Mouse (Mus musculus) CH12F3 (cell line): Measurements from ENCODE around the gene Myo6.
"Not testable (repeated sequence)": the region's sequence is repeated elsewhere in the genome, so short reads cannot be mapped to it uniquely, and the experiment has no call there.

Experiments
- in situ Hi-C: fragments of 300-500 bp; cut with MboI; formaldehyde crosslinking; loops from 2 replicates; pipeline ENCODE4 v1.14.3; 2020; ENCODE audit warnings: low sequenced_read_pairs

The Myo6 gene

GRCm38 (mm10) chr9:80284539-80285174 is 119.8 kb downstream of the Myo6 start:
- in situ Hi-C loops, result no loop called here

GRCm38 (mm10) chr9:80286845-80287244 is 122.0 kb downstream of the Myo6 start:
- in situ Hi-C loops, result no loop called here

GRCm38 (mm10) chr9:80293056-80293584 is 128.3 kb downstream of the Myo6 start:
- in situ Hi-C loops, result no loop called here

DNA sequence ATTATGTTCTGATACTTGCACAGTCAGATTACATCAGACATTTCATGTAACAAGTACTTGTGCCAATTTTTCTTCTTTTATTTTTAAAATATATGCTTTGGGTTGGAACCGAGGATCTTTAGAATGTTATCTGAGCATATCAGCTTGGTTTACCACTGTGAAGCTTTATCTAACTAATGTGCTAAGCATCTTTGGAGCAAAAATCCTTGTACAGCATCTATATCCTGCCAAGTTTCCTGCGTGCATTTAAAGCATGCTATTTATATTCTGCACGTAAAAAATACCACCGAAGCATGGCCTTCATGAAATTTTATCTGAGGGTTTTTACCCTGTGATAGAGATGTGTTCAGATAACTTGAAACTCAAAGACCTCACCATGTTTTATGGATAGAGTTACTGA is 131.3 kb downstream of the Myo6 start:
- in situ Hi-C loops, result no loop called here

- in situ Hi-C loops, result no loop called here
Observed at GRCm38 (mm10) chr9:80299031-80299430, 134.2 kb downstream of the Myo6 start.

GRCm38 (mm10) chr9:80303518-80303917 is 138.7 kb downstream of the Myo6 start:
- in situ Hi-C loops, result no loop called here

DNA sequence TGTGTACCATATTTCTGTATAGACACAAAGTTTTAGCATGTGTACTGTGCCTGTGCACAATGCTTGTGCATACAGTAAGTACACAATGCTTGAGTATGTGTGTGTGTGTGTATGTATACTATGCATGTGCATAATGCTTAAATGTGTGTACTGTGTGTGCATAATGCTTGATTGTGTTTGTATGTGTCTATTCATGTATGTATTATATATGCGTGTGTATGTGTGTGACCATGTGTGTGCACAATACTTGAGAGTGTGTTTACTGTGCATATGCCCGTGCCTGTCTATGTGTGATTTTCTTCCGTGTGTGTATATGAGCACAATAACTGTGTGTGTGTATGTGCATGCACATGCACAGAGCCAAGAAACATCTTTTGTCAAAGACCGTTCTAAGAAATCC is 141.6 kb downstream of the Myo6 start:
- in situ Hi-C loops, result no loop called here

DNA sequence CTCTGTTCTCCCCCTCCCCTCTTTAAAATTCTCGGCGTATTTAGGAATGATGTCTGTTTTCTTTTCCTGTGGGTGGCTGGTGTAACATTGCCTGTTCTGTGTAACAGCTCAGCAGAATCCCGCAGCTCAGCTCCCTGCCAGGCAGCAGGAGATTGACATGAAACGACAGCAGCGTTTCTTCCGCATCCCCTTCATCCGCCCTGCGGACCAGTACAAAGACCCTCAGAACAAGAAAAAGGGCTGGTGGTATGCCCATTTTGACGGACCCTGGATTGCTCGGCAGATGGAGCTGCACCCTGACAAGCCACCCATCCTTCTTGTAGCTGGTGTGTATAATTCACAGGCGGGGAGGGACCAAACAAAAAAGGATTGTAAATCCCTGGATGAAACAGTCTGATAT is 142.0 kb downstream of the Myo6 start:
- in situ Hi-C loops, result no loop called here

GRCm38 (mm10) chr9:80307629-80308028 is 142.8 kb downstream of the Myo6 start:
- in situ Hi-C loops, result no loop called here

DNA sequence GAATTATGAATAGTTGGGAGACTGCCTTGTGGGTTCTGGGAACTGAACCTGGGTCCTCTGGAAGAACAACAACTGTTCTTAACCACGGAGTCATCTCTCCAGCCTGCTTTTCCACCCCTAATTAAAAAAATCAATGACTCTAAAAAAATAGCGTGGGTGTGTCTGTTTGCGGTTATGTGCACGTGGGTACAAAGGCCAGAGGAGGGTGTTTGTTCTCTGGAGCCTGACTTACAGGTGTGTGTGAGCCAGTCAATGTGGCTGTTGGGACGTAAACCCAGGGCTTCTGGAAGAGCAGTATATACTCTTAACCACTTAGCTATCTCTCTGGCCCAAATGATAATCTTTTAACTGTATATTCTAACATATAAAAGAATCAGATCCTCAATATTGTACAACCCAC is 148.8 kb downstream of the Myo6 start:
- in situ Hi-C loops, result no loop called here

DNA sequence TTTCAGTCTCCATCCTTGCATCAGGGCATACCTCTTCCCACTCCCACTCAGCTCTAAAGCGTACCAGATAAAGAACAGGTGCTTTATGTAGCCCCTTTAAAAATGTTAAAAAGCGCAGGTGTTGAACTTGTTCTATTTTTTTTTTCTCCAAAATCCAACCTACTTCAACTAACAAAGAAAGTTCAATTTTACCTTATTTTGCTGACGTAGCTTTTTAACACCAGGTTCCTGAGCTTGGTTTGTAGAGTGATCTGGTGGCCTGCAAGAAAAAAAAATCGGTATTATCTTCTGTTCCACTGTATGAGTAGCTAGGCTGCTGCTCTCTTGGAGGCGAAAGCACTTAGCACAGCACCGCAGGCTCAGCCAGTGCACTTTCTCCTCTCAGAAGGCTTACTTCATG is 151.1 kb downstream of the Myo6 start:
- in situ Hi-C loops, result no loop called here

DNA sequence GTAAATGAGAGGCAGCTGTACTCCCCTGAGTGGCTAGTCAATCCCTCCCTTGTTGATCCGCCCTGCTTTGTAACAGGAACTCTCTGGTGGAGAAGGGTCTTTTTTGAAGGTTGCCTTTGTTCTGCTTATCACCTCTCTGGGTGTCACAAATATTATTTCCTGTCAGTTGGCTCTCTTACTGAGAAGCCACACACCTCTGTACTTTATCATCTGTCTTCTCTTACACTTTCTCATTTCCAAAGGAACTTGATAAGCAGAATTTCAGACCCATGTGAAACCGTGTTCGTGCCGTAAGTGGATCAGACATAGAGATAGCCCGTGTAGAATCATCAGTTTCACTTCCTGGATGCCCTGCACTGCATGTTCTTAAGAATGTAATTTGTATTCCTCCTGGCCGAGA is 153.2 kb downstream of the Myo6 start:
- in situ Hi-C loops, result no loop called here

DNA sequence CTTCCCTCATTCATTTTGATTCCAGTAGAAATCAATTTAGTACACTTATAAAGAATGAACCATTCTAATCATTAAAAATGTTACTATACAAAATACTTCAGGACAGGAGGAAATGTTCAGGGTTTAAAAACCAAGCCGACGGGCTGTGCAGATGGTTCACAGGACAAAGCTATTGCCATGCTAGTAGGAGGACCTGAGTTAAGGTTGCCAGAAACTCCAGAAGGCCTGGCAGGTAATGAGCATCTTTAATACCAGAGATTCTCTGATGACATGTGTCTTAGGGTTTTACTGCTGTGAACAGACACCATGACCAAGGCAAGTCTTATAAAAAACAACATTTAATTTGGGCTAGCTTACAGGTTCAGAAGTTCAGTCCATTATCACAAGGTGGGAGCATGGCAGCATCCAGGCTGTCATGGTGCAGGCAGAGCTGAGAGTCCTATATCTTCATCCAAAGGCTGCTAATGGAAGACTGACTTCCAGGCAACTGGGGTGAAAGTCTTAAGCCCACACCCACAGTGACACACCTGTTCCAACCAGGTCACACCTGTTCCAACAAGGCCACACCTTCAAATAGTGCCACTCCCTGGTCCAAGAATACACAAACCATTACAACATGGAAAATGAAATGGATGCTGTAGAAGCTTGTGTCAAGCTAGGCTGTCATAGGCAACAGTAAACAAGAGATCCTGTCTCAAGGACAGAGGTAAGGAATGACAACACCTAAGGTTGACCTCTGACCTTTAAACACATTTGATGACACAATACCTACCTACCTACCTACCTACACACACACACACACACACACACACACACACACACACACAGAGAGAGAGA is 156.4 kb downstream of the Myo6 start:
- in situ Hi-C loops, result not testable (repeated sequence)

DNA sequence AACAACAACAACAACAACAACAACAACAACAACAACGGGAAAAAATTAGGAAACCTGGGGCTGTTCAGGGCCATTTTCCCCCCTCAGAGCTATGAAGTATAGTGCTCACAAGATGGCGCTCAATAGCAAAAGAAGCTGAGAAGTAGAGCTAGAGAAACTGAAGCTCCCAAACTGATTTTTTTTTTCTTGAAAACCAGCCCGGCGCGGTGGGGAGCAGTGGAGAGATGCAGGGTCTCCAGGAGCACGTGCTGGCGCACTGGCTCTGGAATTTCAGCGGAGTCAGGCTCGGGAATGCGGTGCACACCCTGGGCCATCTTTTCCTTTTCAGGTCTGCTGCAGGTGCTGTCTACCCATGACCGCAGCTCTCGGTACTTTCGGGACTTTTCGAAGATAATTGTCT is 167.3 kb downstream of the Myo6 start:
- in situ Hi-C loops, result no loop called here

DNA sequence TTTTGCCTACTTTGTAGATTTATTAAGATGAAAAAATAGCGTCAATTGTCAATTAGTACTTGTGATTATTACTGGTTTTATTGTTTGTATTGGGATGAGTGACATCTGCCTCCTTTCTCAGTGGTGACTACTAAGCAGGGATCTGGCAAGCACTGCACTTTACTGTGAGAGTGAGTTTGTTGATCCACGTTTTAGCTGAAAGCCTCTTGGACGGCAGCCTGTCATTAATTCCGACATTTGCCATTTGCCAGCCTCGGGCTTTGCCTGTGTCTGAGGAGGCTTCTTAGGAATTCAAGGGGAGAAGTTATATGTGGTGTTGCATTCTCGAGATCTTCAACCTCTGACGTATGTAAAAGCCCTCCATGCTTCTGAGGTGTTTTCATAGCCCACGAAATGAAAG is 168.6 kb downstream of the Myo6 start:
- in situ Hi-C loops, result no loop called here

- in situ Hi-C loops, result no loop called here
Observed at GRCm38 (mm10) chr9:80333998-80334605, 169.3 kb downstream of the Myo6 start.

DNA sequence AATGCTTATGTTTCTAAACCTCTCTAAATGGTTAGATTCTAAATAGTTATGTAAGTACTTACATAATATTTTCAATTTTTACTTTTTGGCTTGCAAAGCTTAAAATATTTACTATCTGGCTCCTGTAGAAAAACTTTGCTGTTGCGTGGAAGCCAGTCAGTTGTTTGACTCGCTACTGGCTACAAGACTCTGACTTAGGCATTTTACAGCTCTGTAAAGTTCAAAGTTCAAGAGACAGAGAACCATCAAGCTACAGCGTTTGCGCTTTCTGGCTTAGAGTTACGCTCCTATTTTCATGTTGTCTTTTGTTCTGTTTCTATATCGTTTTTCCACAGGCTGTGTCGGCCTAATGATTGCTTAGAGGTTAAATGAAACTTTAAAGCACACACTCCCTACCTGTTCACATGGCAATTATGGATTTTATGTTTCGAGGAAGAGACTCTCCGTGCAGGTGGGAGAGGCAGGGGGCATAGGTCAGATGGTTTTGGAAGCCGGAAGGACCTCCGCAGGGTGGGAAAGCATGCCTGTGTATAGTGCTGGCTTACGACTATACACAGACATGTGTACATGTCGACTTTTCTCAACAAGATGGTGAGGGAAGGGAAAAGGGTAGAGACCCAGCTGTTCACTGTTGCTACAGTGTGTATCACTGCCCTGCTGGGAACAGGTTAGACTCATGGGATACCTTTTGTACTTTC is 171.0 kb downstream of the Myo6 start:
- in situ Hi-C loops, result no loop called here

GRCm38 (mm10) chr9:80338026-80338425 is 173.2 kb downstream of the Myo6 start:
- in situ Hi-C loops, result no loop called here

GRCm38 (mm10) chr9:80340927-80341326 is 176.1 kb downstream of the Myo6 start:
- in situ Hi-C loops, result no loop called here

GRCm38 (mm10) chr9:80341756-80342155 is 176.9 kb downstream of the Myo6 start:
- in situ Hi-C loops, result no loop called here

GRCm38 (mm10) chr9:80342520-80342919 is 177.7 kb downstream of the Myo6 start:
- in situ Hi-C loops, result no loop called here
